14 mouse cellular contexts compared by ENCODE assay signal in the genomic region with DNA sequence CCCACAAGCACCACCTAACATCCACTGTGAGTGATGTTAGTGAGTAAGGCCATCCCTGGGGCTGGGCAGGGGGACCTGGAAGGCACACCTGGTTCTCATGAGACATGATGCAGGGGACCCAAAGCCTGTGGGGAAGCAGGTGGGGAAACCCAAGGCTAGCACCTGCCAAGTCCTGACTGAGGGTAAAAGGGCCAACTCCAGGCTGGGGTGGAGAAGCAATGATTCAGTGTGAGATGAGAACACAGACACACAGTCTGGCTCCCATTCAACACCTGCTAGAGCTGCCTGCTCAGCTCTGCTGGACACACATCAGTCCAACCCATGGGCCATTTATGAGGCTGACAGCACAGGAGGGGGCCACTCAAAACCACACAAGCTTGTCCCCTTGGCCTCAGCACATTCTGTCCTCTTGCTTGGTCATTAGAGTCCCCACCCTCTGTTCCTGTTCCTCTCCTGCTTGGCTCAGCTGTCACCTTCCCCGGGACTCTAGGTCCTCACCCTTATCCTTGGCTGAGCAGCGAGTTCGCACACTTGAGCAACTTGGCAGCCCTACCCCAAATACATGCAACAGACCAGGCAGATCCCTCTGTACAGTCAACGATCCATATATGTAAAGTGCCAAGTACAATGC. TPM values are rescaled to one million over a fixed set of nuclear protein-coding genes. Genes with fewer than 3 reads are reported as not detected.
A peak's percentile ranks its signal among the peaks of the same experiment; 100 is the strongest.
DNase-seq lines count a peak whose midpoint lies in the region; ATAC-seq and TF ChIP-seq lines count a peak whose summit lies in the region.
"Had no signal": no experiment of that assay in that cellular context is flagged by ENCODE, and none has a peak within 500 bp of the region (broad histone marks: within the 10 kb centered on the region; RNA-seq: fewer than 3 reads in every experiment).

No protein-coding gene starts in this region.

- peak in 1 of 2 experiments; percentile 34 for DNase-seq in cerebellum, adult 2 months
- DNase-seq in cerebellum, postnatal 4 days (ENCODE audit: low spot score in 2 of 2) = no peak
- peak; percentile 88 for DNase-seq in gastrocnemius, postnatal 25 days
- no peak for DNase-seq in thymus, postnatal 14 days
- no peak for DNase-seq in ovary, postnatal 36 days (ENCODE audit: low spot score)
- DNase-seq: forebrain, postnatal 0 days; kidney, adult 18-20 months; lung, adult 2 months had no signal

- H3K27me3 ChIP-seq in cerebellum, adult 2 months (ENCODE audit: control insufficient read depth, insufficient read depth, low read length) = no peaks in the 10 kb centered on the region
- no peaks in the 10 kb centered on the region for H3K27me3 ChIP-seq in intestine, embryonic 16.5 days (replicated peaks; ENCODE audit: control insufficient read depth, insufficient read depth, low read length)
- H3K27me3 ChIP-seq in intestine, embryonic 15.5 days (replicated peaks) = no peaks in the 10 kb centered on the region
- H3K27me3 ChIP-seq in liver, embryonic 16.5 days (ENCODE audit: control insufficient read depth, insufficient read depth, low read depth, low read length) = no peaks in the 10 kb centered on the region
- H3K27me3 ChIP-seq: embryonic facial prominence, embryonic 12.5 days; midbrain, embryonic 12.5 days; neural tube, embryonic 12.5 days had no signal

- 0 out of 2 replicates have a peak overlapping the region, but pooled peaks have one; percentile 27 for H3K9ac ChIP-seq in intestine, embryonic 16.5 days (ENCODE audit: low read depth, low read length)
- H3K9ac ChIP-seq in intestine, embryonic 15.5 days = no peak overlapping the region
- peak overlapping the region; percentile 45 for H3K9ac ChIP-seq in liver, embryonic 16.5 days (ENCODE audit: low read depth, low read length)
- H3K9ac ChIP-seq: embryonic facial prominence, embryonic 12.5 days; forebrain, postnatal 0 days; midbrain, embryonic 12.5 days; neural tube, embryonic 12.5 days had no signal

- H3K27ac ChIP-seq in cerebellum, adult 2 months (ENCODE audit: insufficient read depth, low read length) = no peak overlapping the region
- H3K27ac ChIP-seq in intestine, embryonic 16.5 days (ENCODE audit: low read length) = no peak overlapping the region
- no peak overlapping the region for H3K27ac ChIP-seq in intestine, embryonic 15.5 days
- H3K27ac ChIP-seq in liver, embryonic 16.5 days (ENCODE audit: low read length) = peak overlapping the region; percentile 100
- H3K27ac ChIP-seq: embryonic facial prominence, embryonic 12.5 days; midbrain, embryonic 12.5 days; neural tube, embryonic 12.5 days had no signal

- TF ChIP-seq CTCF in cerebellum, adult 2 months (IDR thresholded peaks at IDR 0.05; ENCODE audit: borderline replicate concordance, insufficient read depth, low read depth, low read length) = no peak

- H3K4me2 ChIP-seq in intestine, embryonic 16.5 days (ENCODE audit: low read depth, low read length) = 0 out of 2 replicates have a peak overlapping the region, but pooled peaks have one; percentile 6
- no peak overlapping the region for H3K4me2 ChIP-seq in intestine, embryonic 15.5 days (replicated peaks)
- peak overlapping the region; percentile 84 for H3K4me2 ChIP-seq in liver, embryonic 16.5 days (ENCODE audit: low read depth, low read length)
- H3K4me2 ChIP-seq: embryonic facial prominence, embryonic 12.5 days; midbrain, embryonic 12.5 days had no signal

- H3K4me1 ChIP-seq in cerebellum, adult 2 months (ENCODE audit: control insufficient read depth, insufficient read depth, low read length) = peaks cover 40% of the 10 kb centered on the region
- peaks cover 27% of the 10 kb centered on the region for H3K4me1 ChIP-seq in intestine, embryonic 16.5 days (ENCODE audit: control insufficient read depth, insufficient read depth, low read length)
- peaks cover 17% of the 10 kb centered on the region for H3K4me1 ChIP-seq in intestine, embryonic 15.5 days (replicated peaks)
- H3K4me1 ChIP-seq in liver, embryonic 16.5 days (ENCODE audit: control insufficient read depth, low read depth, low read length) = peaks cover 80% of the 10 kb centered on the region

- no peak for ATAC-seq in intestine, embryonic 16.5 days
- ATAC-seq in intestine, embryonic 15.5 days = no peak
- no peak for ATAC-seq in liver, embryonic 16.5 days (ENCODE audit: low read depth)
- ATAC-seq: forebrain, postnatal 0 days had no signal

- 33% methylated on average over 4 of the region's 4 CpGs for WGBS in cerebellum, adult 2 months
- WGBS in intestine, embryonic 16.5 days = 91% methylated on average over 4 of the region's 4 CpGs
- 94% methylated on average over 4 of the region's 4 CpGs for WGBS in intestine, embryonic 15.5 days
- WGBS in liver, embryonic 16.5 days (ENCODE audit: insufficient replicate concordance) = 79% methylated on average over 4 of the region's 4 CpGs

- H3K36me3 ChIP-seq in intestine, embryonic 16.5 days (ENCODE audit: control insufficient read depth, insufficient read depth, low read length) = peaks cover 30% of the 10 kb centered on the region
- H3K36me3 ChIP-seq in intestine, embryonic 15.5 days = peaks cover 14% of the 10 kb centered on the region
- H3K36me3 ChIP-seq in liver, embryonic 16.5 days (ENCODE audit: control insufficient read depth, insufficient read depth) = peaks cover 43% of the 10 kb centered on the region

- H3K9me3 ChIP-seq in intestine, embryonic 16.5 days (ENCODE audit: control insufficient read depth, low read length) = no peaks in the 10 kb centered on the region
- H3K9me3 ChIP-seq in intestine, embryonic 15.5 days = no peaks in the 10 kb centered on the region
- H3K9me3 ChIP-seq in liver, embryonic 16.5 days (replicated peaks; ENCODE audit: control insufficient read depth, low read length) = no peaks in the 10 kb centered on the region
- H3K9me3 ChIP-seq: embryonic facial prominence, embryonic 12.5 days; midbrain, embryonic 12.5 days; neural tube, embryonic 12.5 days had no signal

- TF ChIP-seq POLR2A in cerebellum, adult 2 months (IDR thresholded peaks at IDR 0.05; ENCODE audit: borderline replicate concordance, insufficient read depth, low read length) = no peak

- H3K4me3 ChIP-seq in cerebellum, adult 2 months (replicated peaks; ENCODE audit: insufficient read depth, low read depth, low read length) = peak overlapping the region; percentile 6
- H3K4me3 ChIP-seq in intestine, embryonic 16.5 days (ENCODE audit: low read length) = no peak overlapping the region
- no peak overlapping the region for H3K4me3 ChIP-seq in intestine, embryonic 15.5 days (replicated peaks)
- peak overlapping the region; percentile 90 for H3K4me3 ChIP-seq in liver, embryonic 16.5 days (ENCODE audit: low read depth, low read length)
- H3K4me3 ChIP-seq: embryonic facial prominence, embryonic 12.5 days; midbrain, embryonic 12.5 days; neural tube, embryonic 12.5 days had no signal

RNA-seq across cellular contexts. Expression of gene Ankrd9, which starts 2.9 kb away (rescaled TPM):
- polyA plus RNA-seq in cerebellum, adult 2 months (2012; rRNA removed) = 53.3 and 54.8 TPM in 2 replicates
- 32.2 and 33.6 TPM in 2 replicates for polyA plus RNA-seq in intestine, embryonic 16.5 days (2015; fragmentation: Nextera tagmentation; extraction: Ambion mirVana)
- 22.7 and 25.8 TPM in 2 replicates for polyA plus RNA-seq in intestine, embryonic 15.5 days (2015; fragmentation: Nextera tagmentation; extraction: Ambion mirVana)
- total RNA-seq in gastrocnemius, postnatal 25 days (2021) = 100 to 1,000 TPM; 130 to 154 TPM
- 54.7 and 55.9 TPM in 2 replicates for polyA plus RNA-seq in liver, embryonic 16.5 days (2015; fragmentation: Nextera tagmentation; extraction: Ambion mirVana)

Comparison
In these comparisons a context has a peak if more than half of its experiments do, and no peak if none do; other contexts are left out.
1. H3K4me3 ChIP-seq: peak in cerebellum, adult 2 months (single experiment) and liver, embryonic 16.5 days (single experiment); none in intestine, embryonic 16.5 days (single experiment) and intestine, embryonic 15.5 days (single experiment).